Mouse (Mus musculus) CH12.LX (cell line): Measurements from ENCODE around the gene Eif3l.

Source experiments
- CHD1 ChIP-seq: IDR thresholded peaks from 2 replicates; pipeline ENCODE4 v1.6.1; 2012; ENCODE audit warnings: low read depth, low read length, improper control_type of control experiment, inconsistent platforms
- MAX ChIP-seq: IDR thresholded peaks from 2 replicates; pipeline ENCODE4 v1.6.1; 2011; ENCODE audit warnings: low read length, improper control_type of control experiment
- MEF2A ChIP-seq: IDR thresholded peaks from 2 replicates; pipeline ENCODE4 v1.6.1; 2014; ENCODE audit warnings: low read depth, mild to moderate bottlenecking, inconsistent platforms, low read length, improper control_type of control experiment, borderline replicate concordance
- USF2 ChIP-seq: conservative IDR thresholded peaks from 2 replicates; pipeline ENCODE4 v1.6.1; 2011; ENCODE audit warnings: low read depth, low read length, improper control_type of control experiment

GRCm38 (mm10) chr15:79041585-79041984 lies 33.4 kb upstream of the Eif3l start, which contains the start of gene Galr3:
- TF ChIP-seq MEF2A: no peak
- no peak for TF ChIP-seq CHD1
- TF ChIP-seq USF2: no peak
- TF ChIP-seq MAX: no peak
